Mouse (Mus musculus) left cerebral cortex, adult 8-10 months (tissue): ENCODE data around the gene Tcp11l2. TPM values are rescaled to one million over a fixed set of nuclear protein-coding genes. Genes with fewer than 3 reads are reported as not detected.
A peak's percentile ranks its signal among the peaks of the same experiment; 100 is the strongest.

ENCODE experiments used
- DNase-seq, 2 experiments: peaks; one replicate each; pipeline ENCODE4 v3.0.0; 2022; ENCODE audit warnings: low spot score in 2 of 2
- total RNA-seq, 4 experiments: library from RNA; stranded (reverse); gene quantifications; 2 replicates each; pipeline ENCODE4 v1.2.4; 2022

Gene Tcp11l2
- total RNA-seq, 4 experiments from 2014 or later: 21.0 to 24.7 (median 22.5) TPM

- no peak for DNase-seq
Measured at GRCm38 (mm10) chr10:84556120-84556519, 20.3 kb upstream of the Tcp11l2 start.

GRCm38 (mm10) chr10:84558511-84558910 lies 17.9 kb upstream of the Tcp11l2 start:
- DNase-seq: no peak

GRCm38 (mm10) chr10:84559986-84560385 lies 16.4 kb upstream of the Tcp11l2 start:
- DNase-seq: no peak

- no peak for DNase-seq
Measured at GRCm38 (mm10) chr10:84562121-84562520, 14.3 kb upstream of the Tcp11l2 start.

GRCm38 (mm10) chr10:84562567-84563554 lies 13.6 kb upstream of the Tcp11l2 start:
- no peak for DNase-seq

- no peak for DNase-seq
Measured at GRCm38 (mm10) chr10:84564427-84564826, 12.0 kb upstream of the Tcp11l2 start.

- DNase-seq: no peak
Measured at GRCm38 (mm10) chr10:84571052-84571639, 5.3 kb upstream of the Tcp11l2 start.

- no peak for DNase-seq
Measured at GRCm38 (mm10) chr10:84573671-84574420, 2.6 kb upstream of the Tcp11l2 start.

- DNase-seq: no peak
Measured at GRCm38 (mm10) chr10:84576029-84576394, 414 bp upstream of the Tcp11l2 start.

- DNase-seq: peak; percentile 42 to 61
Measured at GRCm38 (mm10) chr10:84577071-84577727, 773 bp downstream of the Tcp11l2 start.

- no peak for DNase-seq
Measured at GRCm38 (mm10) chr10:84578738-84579137, 2.3 kb downstream of the Tcp11l2 start.

- DNase-seq: no peak
Measured at GRCm38 (mm10) chr10:84579527-84579926, 3.1 kb downstream of the Tcp11l2 start.

- no peak for DNase-seq
Measured at GRCm38 (mm10) chr10:84581191-84581590, 4.8 kb downstream of the Tcp11l2 start.

- no peak for DNase-seq
Measured at GRCm38 (mm10) chr10:84582236-84582635, 5.8 kb downstream of the Tcp11l2 start.

- no peak for DNase-seq
Measured at GRCm38 (mm10) chr10:84584451-84585293, 8.2 kb downstream of the Tcp11l2 start.

- no peak for DNase-seq
Measured at GRCm38 (mm10) chr10:84585294-84585650, 8.8 kb downstream of the Tcp11l2 start.

GRCm38 (mm10) chr10:84590956-84591355 lies 14.5 kb downstream of the Tcp11l2 start:
- DNase-seq: no peak

- no peak for DNase-seq
Measured at GRCm38 (mm10) chr10:84591640-84592148, 15.3 kb downstream of the Tcp11l2 start.

GRCm38 (mm10) chr10:84592745-84593144 lies 16.3 kb downstream of the Tcp11l2 start:
- DNase-seq: no peak

- no peak for DNase-seq
Measured at GRCm38 (mm10) chr10:84597127-84597785, 20.8 kb downstream of the Tcp11l2 start.
